Mouse (Mus musculus) spleen, adult 2 months (tissue): ENCODE results near the gene Exosc5.

ENCODE experiments used
- CTCF ChIP-seq: fragments of 200-500 bp; IDR thresholded peaks from 2 replicates; pipeline ENCODE4 v1.5.1; 2011; ENCODE audit warnings: mild to moderate bottlenecking, inconsistent platforms; ENCODE audit not compliant: insufficient read depth, insufficient read length, insufficient replicate concordance; ENCODE audit errors: extremely low read depth
- POLR2A ChIP-seq: fragments of 200-500 bp; IDR thresholded peaks from 2 replicates; pipeline ENCODE4 v1.6.1; 2011; ENCODE audit warnings: low read depth, low read length, inconsistent platforms

DNA sequence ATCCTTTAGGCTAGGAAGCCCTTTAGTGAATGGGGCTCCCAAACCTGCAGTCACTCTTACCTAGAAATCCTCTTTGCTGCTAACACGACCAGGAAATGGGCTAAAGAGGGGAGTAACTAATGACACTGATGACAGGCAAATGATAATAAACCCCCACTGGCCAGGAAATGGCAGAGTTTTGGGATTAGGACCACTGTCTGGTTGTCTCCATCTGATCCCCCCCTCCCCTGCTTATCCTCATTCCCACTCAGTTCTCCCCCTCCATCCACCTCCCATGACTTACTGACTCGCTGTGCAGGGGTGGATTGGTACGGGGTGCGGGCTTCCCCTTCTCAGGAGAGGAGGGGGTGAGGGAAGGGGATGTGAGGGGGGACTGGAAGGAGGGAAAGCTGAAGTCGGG lies 31.1 kb downstream of the Exosc5 start:
- no peak for TF ChIP-seq CTCF
- no peak for TF ChIP-seq POLR2A
